Comparison of ENCODE assay signal across 18 mouse cellular contexts in genomic region chr12:68728882-68729281, GRCm38 (mm10).
DNase-seq lines count a peak whose midpoint lies in the region; ATAC-seq lines count a peak whose summit lies in the region.
"Had no signal": no experiment of that assay in that cellular context is flagged by ENCODE, and none has a peak within 500 bp of the region (broad histone marks: within the 10 kb centered on the region; RNA-seq: fewer than 3 reads in every experiment).

No protein-coding gene starts in this region.

- H3K36me3 ChIP-seq in forebrain, embryonic 14.5 days (ENCODE audit: control insufficient read depth, insufficient read depth, low read length): no peaks in the 10 kb centered on the region
- H3K36me3 ChIP-seq in forebrain, embryonic 15.5 days: no peaks in the 10 kb centered on the region
- no peaks in the 10 kb centered on the region for H3K36me3 ChIP-seq in neural tube, embryonic 13.5 days
- H3K36me3 ChIP-seq: stomach, embryonic 15.5 days had no signal

- H3K4me2 ChIP-seq in forebrain, embryonic 14.5 days (ENCODE audit: low read length): no peak overlapping the region
- no peak overlapping the region for H3K4me2 ChIP-seq in forebrain, embryonic 15.5 days (replicated peaks)
- H3K4me2 ChIP-seq in neural tube, embryonic 13.5 days: no peak overlapping the region
- H3K4me2 ChIP-seq: liver, embryonic 11.5 days; stomach, embryonic 15.5 days had no signal

- no peaks in the 10 kb centered on the region for H3K9me3 ChIP-seq in forebrain, embryonic 14.5 days (replicated peaks; ENCODE audit: control insufficient read depth, low read length)
- no peaks in the 10 kb centered on the region for H3K9me3 ChIP-seq in forebrain, embryonic 15.5 days
- no peaks in the 10 kb centered on the region for H3K9me3 ChIP-seq in neural tube, embryonic 13.5 days
- H3K9me3 ChIP-seq: stomach, embryonic 15.5 days had no signal

- no peaks in the 10 kb centered on the region for H3K4me1 ChIP-seq in forebrain, embryonic 14.5 days (ENCODE audit: control insufficient read depth, insufficient read depth, low read length)
- no peaks in the 10 kb centered on the region for H3K4me1 ChIP-seq in forebrain, embryonic 15.5 days
- peaks cover 5% of the 10 kb centered on the region for H3K4me1 ChIP-seq in neural tube, embryonic 13.5 days (replicated peaks)
- H3K4me1 ChIP-seq: stomach, embryonic 15.5 days had no signal

- ATAC-seq in forebrain, embryonic 14.5 days: 0 out of 2 replicates have a peak, but pooled peaks have one; percentile 18
- no peak; the same call in 1 of the 2 replicates for ATAC-seq in forebrain, embryonic 15.5 days (replicated peaks)
- ATAC-seq in neural tube, embryonic 13.5 days (ENCODE audit: low read depth): peak; percentile 69
- ATAC-seq: activated CD4-positive, CD25-positive, alpha-beta regulatory T cell, adult 4 months had no signal

- no peak overlapping the region for H3K4me3 ChIP-seq in forebrain, embryonic 14.5 days (ENCODE audit: low read depth, low read length)
- no peak overlapping the region for H3K4me3 ChIP-seq in forebrain, embryonic 15.5 days
- no peak overlapping the region for H3K4me3 ChIP-seq in neural tube, embryonic 13.5 days
- H3K4me3 ChIP-seq: erythroblast, embryonic 14.5 days; gastrocnemius, adult 2 months; heart, adult 2 months; stomach, embryonic 15.5 days had no signal

- H3K9ac ChIP-seq in forebrain, embryonic 14.5 days (ENCODE audit: low read length): no peak overlapping the region
- no peak overlapping the region for H3K9ac ChIP-seq in forebrain, embryonic 15.5 days (replicated peaks)
- no peak overlapping the region for H3K9ac ChIP-seq in neural tube, embryonic 13.5 days
- H3K9ac ChIP-seq: stomach, embryonic 15.5 days had no signal

- DNase-seq in forebrain, embryonic 14.5 days (ENCODE audit: low spot score): peak; percentile 49
- peak; percentile 20 for DNase-seq in lung, postnatal 10 days
- no peak for DNase-seq in lung, postnatal 14 days
- peak; percentile 5 for DNase-seq in embryo, embryonic 11 days
- no peak for DNase-seq in spleen, postnatal 14 days (ENCODE audit: low spot score in 2 of 2)
- no peak for DNase-seq in kidney, adult 9 months
- DNase-seq: cerebellum, adult 18-20 months; gastrocnemius, adult 2 months; heart, adult 2 months; heart, postnatal 10 days; kidney, adult 11 months; thymus, postnatal 36 days had no signal

- H3K27me3 ChIP-seq in forebrain, embryonic 14.5 days (replicated peaks; ENCODE audit: control insufficient read depth, insufficient read depth, low read length): no peaks in the 10 kb centered on the region
- H3K27me3 ChIP-seq in forebrain, embryonic 15.5 days: no peaks in the 10 kb centered on the region
- no peaks in the 10 kb centered on the region for H3K27me3 ChIP-seq in neural tube, embryonic 13.5 days
- H3K27me3 ChIP-seq: stomach, embryonic 15.5 days had no signal

- no peak overlapping the region for H3K27ac ChIP-seq in forebrain, embryonic 14.5 days (ENCODE audit: low read depth, low read length)
- H3K27ac ChIP-seq in forebrain, embryonic 15.5 days (replicated peaks): no peak overlapping the region
- H3K27ac ChIP-seq in neural tube, embryonic 13.5 days (replicated peaks): no peak overlapping the region
- H3K27ac ChIP-seq: gastrocnemius, adult 2 months; heart, adult 2 months; stomach, embryonic 15.5 days had no signal

- 25% methylated on average over 2 of the region's 2 CpGs for WGBS in forebrain, embryonic 14.5 days
- 24% methylated on average over 2 of the region's 2 CpGs for WGBS in forebrain, embryonic 15.5 days
- 11% methylated on average over 2 of the region's 2 CpGs for WGBS in neural tube, embryonic 13.5 days

Comparison
In these comparisons a context has a peak if more than half of its experiments do, and no peak if none do; other contexts are left out.
1. DNase-seq: peak in forebrain, embryonic 14.5 days (single experiment), lung, postnatal 10 days (single experiment) and embryo, embryonic 11 days (single experiment); none in lung, postnatal 14 days (single experiment), spleen, postnatal 14 days (0 of 2) and kidney, adult 9 months (single experiment).